Mouse (Mus musculus) stomach, embryonic 15.5 days (tissue): ENCODE measurements around the gene Arhgef10l. TPM values are rescaled to one million over a fixed set of nuclear protein-coding genes. Genes with fewer than 3 reads are reported as not detected.

Experiments used
- ATAC-seq: fragments of 200-750 bp; cut with Nextera tagmentation; 2 replicates; pipeline ENCODE4 v1.8.0; 2017; ENCODE audit warnings: low read depth, moderate number of reproducible peaks, moderate TSS enrichment; ENCODE audit not compliant: insufficient read depth, low FRiP score
- H3K27ac ChIP-seq: fragments of 300-500 bp; sonication (generic); 2 replicates; pipeline ENCODE4 v1.5.1; 2015; ENCODE audit warnings: mild to moderate bottlenecking, inconsistent platforms
- H3K27me3 ChIP-seq: fragments of 300-500 bp; sonication (generic); replicated peaks from 2 replicates; pipeline ENCODE4 v1.6.1; 2015; ENCODE audit warnings: inconsistent platforms
- H3K36me3 ChIP-seq: fragments of 300-500 bp; sonication (generic); 2 replicates; pipeline ENCODE4 v1.6.1; 2015; ENCODE audit warnings: inconsistent platforms
- H3K4me1 ChIP-seq: fragments of 300-500 bp; sonication (generic); 2 replicates; pipeline ENCODE4 v1.6.1; 2015; ENCODE audit warnings: inconsistent platforms
- H3K4me2 ChIP-seq: fragments of 300-500 bp; sonication (generic); 2 replicates; pipeline ENCODE4 v1.6.1; 2015; ENCODE audit warnings: mild to moderate bottlenecking, inconsistent platforms
- H3K4me3 ChIP-seq: fragments of 300-500 bp; sonication (generic); replicated peaks from 2 replicates; pipeline ENCODE4 v1.5.1; 2015; ENCODE audit warnings: inconsistent platforms
- H3K9ac ChIP-seq: fragments of 300-500 bp; sonication (generic); 2 replicates; pipeline ENCODE4 v1.6.1; 2015; ENCODE audit warnings: inconsistent platforms
- H3K9me3 ChIP-seq: fragments of 300-500 bp; sonication (generic); 2 replicates; pipeline ENCODE4 v1.6.1; 2016; ENCODE audit warnings: inconsistent platforms
- WGBS: fragments of 180-500 bp; shearing (Covaris S2); methylation state at CpG from one replicate; pipeline ENCODE4 v1.1.7; 2015; 5-methylcytosine and 5-hydroxymethylcytosine counted together
- polyA plus RNA-seq: library from polyadenylated mRNA; unstranded; fragments of >200 nt; fragmentation: Nextera tagmentation; extraction: Ambion mirVana; gene quantifications from 2 replicates; pipeline ENCODE4 v1.2.1, GENCODE M21; 2015

Arhgef10l gene
- polyA plus RNA-seq, 1 experiment from 2014 or later, result 15.2 TPM

DNA sequence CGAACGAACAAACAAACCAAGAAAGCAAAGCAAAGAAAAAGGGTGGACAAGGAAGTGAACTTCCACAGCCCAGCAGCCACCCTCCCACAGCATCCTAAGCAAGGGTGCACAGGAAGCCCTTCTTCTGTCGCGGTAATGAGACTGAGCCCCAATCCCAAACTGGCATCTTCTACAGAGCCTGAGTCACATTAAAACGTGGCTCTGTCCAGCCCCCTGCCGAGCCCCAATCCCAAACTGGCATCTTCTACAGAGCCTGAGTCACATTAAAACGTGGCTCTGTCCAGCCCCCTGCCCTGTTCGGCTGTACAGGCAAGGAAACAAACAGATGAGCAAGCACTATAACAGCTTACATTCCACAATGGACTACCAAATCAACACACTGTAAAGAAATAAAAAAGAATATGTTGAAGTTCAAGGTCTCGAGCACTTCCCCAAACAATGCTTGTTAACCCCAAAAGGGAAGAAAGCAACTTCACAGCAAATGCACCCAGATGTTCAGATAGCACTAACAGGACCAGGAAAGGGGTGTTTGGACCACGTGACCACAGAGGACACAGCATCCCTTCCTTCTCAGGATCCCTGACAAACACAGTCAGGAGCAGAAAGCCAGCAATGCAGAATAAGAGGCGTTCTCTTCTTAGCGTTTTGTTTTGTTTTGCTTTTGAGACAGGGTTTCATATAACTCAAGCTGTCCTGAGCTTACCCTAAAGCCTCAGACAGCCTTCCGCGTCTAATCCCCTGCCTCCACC lies 11.8 kb downstream of the Arhgef10l start:
- 37% methylated on average over 14 of the region's 14 CpGs for WGBS
- Histone ChIP-seq H3K4me3 (no peak overlapping the region), H3K4me1 (peaks cover 27% of the 10 kb centered on the region), H3K9ac (no peak overlapping the region), H3K36me3 (no peaks in the 10 kb centered on the region), H3K9me3 (no peaks in the 10 kb centered on the region), H3K4me2 (no peak overlapping the region), H3K27me3 (no peaks in the 10 kb centered on the region), H3K27ac (no peak overlapping the region)
- no peak for ATAC-seq

DNA sequence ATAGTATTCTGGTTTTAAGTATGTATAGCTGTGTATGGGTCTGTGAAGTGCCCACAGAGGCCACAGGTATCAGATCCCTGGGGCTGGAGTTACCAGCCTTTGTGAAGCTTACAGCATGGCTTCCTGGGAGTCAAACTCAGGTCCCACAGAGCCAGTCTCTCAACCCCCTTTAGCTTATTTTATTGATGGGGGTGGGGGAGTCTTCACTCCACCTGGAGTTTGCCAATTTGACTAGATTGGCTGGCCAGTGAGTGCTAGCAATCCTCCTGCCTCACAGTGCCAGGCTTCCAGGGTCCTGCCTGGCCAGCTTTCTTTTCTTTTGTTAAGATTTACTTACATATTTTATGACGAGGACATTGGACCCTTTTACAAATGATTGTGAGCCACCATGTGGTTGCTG lies 16.1 kb downstream of the Arhgef10l start:
- 32% methylated on average over 1 of the region's 1 CpGs for WGBS
- no peak for ATAC-seq
- no peak overlapping the region for H3K9ac ChIP-seq
- H3K9me3 ChIP-seq, result no peaks in the 10 kb centered on the region
- H3K4me3 ChIP-seq, result no peak overlapping the region
- no peak overlapping the region for H3K27ac ChIP-seq
- H3K36me3 ChIP-seq, result no peaks in the 10 kb centered on the region
- H3K4me1 ChIP-seq, result peaks cover 20% of the 10 kb centered on the region
- H3K27me3 ChIP-seq, result no peaks in the 10 kb centered on the region
- H3K4me2 ChIP-seq, result no peak overlapping the region

DNA sequence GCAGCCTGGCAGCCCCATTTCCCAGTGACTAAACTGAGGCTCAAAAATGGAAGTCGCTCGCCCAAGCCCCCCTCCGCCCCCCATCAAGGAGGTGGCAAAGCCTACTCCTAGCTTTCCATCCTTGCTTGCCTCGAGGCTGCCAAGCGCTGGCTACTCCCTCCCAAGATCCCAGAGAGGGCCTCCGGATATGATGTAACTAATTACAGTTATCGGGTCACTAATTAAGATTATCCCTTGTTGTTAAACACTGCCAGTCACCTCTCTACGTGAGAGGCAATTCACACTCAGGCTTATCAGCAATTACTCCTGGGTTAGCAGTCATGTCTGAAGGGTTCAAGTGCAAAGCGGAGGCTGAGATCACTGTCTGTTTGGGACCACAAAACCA lies 16.6 kb downstream of the Arhgef10l start:
- WGBS, result 22% methylated on average over 9 of the region's 9 CpGs
- H3K9me3 ChIP-seq, result no peaks in the 10 kb centered on the region
- peak overlapping the region; percentile 70 for H3K4me3 ChIP-seq
- peak overlapping the region; percentile 89; the same call in 1 of the 2 replicates for H3K9ac ChIP-seq
- H3K27ac ChIP-seq, result peak overlapping the region; percentile 84
- peak overlapping the region; percentile 68 for H3K4me2 ChIP-seq
- no peaks in the 10 kb centered on the region for H3K36me3 ChIP-seq
- no peaks in the 10 kb centered on the region for H3K27me3 ChIP-seq
- H3K4me1 ChIP-seq, result peaks cover 20% of the 10 kb centered on the region
- ATAC-seq, result no peak

DNA sequence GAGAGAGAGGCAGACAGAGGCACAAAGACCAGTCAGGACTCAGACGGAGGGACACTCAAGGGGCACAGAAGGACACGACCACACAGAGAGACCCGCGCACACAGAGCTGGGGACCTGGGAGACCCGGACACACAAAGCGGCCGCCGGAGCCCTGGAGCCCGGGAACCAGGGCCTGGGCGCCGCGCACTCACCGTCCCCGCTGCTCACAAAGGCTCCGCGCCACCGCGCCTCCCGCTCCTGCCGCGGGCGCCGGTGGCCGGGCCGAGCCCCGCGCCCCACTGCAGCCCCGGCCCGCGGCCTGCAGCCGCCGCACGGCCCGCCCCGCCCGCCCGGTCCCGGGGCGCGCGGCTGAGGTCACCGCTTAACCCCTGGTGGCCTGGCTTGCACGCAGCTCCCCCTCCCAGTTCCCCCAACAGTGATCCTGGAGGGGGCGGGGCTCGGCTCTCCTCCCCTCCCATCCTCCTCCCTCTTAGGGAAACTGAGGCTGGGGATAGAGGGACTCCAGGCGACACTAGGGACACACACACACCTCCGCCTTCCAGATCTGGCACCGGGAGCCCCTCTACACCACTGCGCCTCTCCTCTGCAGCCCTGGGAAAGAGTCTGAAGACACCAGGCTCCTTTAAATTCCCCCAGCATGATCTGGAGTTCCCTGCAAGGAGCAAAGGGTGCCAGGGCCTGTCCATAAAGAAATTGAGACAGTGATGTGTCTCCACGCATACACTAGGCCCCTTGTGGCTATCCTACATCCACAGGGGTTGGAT lies 17.2 kb downstream of the Arhgef10l start:
- Histone ChIP-seq H3K27ac (peak overlapping the region; percentile 84), H3K27me3 (no peaks in the 10 kb centered on the region), H3K9ac (peak overlapping the region; percentile 89), H3K4me2 (peak overlapping the region; percentile 68), H3K36me3 (no peaks in the 10 kb centered on the region), H3K4me1 (peaks cover 18% of the 10 kb centered on the region), H3K4me3 (peak overlapping the region; percentile 70), H3K9me3 (no peaks in the 10 kb centered on the region)
- peak; percentile 80 for ATAC-seq
- 3% methylated on average over 31 of the region's 50 CpGs for WGBS

DNA sequence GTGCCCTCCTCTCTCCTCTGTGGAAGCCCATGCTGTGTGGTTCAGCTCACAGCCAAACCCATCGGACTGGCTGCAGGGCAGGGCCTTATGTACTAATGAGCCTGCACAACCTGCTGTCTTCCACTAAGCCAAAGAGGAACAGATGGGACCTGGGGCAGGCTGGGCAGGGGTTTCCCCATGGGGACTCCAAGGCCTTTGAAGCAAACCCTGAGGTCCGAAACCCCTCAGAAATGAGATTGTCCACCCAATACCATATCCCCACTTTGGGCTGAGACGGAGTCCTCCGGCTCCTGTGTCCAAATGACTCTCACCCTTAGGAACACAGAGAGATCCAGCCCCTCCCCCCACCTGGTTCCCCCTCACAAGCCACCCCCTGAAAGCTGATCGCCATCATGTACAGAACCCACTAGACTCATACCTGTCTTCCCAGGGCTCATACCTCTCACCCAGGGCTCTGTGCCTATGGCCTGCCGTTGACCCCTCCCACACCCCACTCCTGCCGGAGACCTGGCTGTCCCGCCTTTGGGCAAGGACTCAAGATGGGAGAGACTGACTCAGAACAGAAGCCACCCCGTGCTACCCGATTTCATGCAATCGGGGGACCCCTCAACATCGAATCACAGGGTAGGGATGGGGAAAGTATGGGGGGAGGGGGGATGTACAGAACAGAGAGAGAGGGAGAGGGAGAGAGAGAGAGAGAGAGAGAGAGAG lies 17.9 kb downstream of the Arhgef10l start:
- Histone ChIP-seq H3K36me3 (no peaks in the 10 kb centered on the region), H3K4me2 (peak overlapping the region; percentile 68), H3K4me1 (peaks cover 18% of the 10 kb centered on the region), H3K9ac (peak overlapping the region; percentile 89; the same call in 1 of the 2 replicates), H3K27me3 (no peaks in the 10 kb centered on the region), H3K4me3 (peak overlapping the region; percentile 70), H3K9me3 (no peaks in the 10 kb centered on the region), H3K27ac (peak overlapping the region; percentile 84)
- peak; percentile 44 for ATAC-seq
- 10% methylated on average over 12 of the region's 12 CpGs for WGBS

DNA sequence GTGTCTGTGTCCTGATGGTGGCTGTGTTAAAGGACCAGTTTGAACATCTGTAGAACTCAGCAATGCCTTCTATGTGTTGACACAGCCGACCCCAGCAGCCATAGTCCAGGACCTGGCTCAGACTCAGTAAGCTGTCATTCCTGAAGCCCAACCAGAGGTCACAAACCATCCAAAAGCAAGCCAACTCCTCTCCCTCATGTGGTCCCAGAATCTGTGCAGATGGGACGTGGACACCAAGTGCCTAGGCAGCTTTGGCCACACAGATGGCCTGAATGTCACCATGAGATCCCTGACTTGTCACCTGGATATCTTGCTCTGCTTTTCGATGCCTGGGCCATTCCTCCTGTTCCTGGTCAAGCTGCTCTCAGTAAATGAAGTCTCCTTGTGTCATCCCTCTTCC lies 20.2 kb downstream of the Arhgef10l start:
- Histone ChIP-seq H3K9me3 (no peaks in the 10 kb centered on the region), H3K27me3 (no peaks in the 10 kb centered on the region), H3K4me3 (no peak overlapping the region), H3K27ac (no peak overlapping the region), H3K4me2 (no peak overlapping the region), H3K36me3 (no peaks in the 10 kb centered on the region), H3K4me1 (peaks cover 23% of the 10 kb centered on the region), H3K9ac (no peak overlapping the region)
- ATAC-seq, result no peak
- WGBS, result 83% methylated on average over 3 of the region's 3 CpGs

DNA sequence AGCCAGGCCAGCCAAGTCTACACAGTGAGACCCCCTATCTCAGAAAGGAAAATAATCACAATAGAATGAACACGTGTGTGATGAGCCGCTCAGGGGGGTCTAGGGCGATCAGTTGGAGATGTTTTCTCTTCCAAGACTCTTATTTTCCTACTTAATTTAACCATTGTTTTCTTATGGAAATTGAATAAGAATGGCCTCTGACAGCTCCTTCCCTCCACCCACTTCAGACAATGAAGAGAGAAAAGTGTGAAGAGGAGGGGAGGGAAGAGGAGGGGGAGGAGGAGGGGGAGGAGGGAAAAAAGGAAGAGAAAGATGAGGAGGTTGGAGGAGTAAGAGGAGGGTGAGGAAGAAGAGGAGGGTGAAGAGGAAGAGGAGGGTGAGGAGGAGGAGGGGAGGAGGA lies 21.1 kb downstream of the Arhgef10l start:
- Histone ChIP-seq H3K27ac (no peak overlapping the region), H3K4me2 (no peak overlapping the region), H3K4me1 (peaks cover 28% of the 10 kb centered on the region), H3K9me3 (no peaks in the 10 kb centered on the region), H3K9ac (no peak overlapping the region), H3K36me3 (no peaks in the 10 kb centered on the region), H3K4me3 (no peak overlapping the region), H3K27me3 (no peaks in the 10 kb centered on the region)
- no peak for ATAC-seq
- WGBS, result 50% methylated on average over 3 of the region's 3 CpGs

DNA sequence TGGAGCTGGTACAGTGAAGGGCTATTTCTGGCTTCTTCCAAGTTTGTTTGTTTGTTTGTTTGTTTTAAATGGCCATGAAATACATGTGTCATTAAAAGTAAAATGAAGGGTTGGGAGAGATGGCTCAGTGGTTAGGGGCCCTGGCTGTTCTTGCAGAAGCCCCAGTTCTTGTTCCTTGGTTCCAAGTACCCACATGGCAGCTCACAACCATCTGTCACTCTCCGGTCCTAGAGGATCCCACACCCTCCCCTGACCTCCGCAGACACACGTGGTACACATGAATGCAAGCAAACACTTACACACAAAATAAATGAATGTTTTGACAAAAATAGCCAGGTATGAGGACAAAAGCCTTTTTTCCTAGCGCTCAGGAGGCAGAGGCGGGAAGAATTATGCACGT lies 21.5 kb downstream of the Arhgef10l start:
- WGBS, result 72% methylated on average over 6 of the region's 6 CpGs
- Histone ChIP-seq H3K36me3 (no peaks in the 10 kb centered on the region), H3K4me2 (no peak overlapping the region), H3K4me1 (peaks cover 25% of the 10 kb centered on the region), H3K9me3 (no peaks in the 10 kb centered on the region), H3K4me3 (no peak overlapping the region), H3K27me3 (no peaks in the 10 kb centered on the region), H3K9ac (no peak overlapping the region), H3K27ac (no peak overlapping the region)
- ATAC-seq, result no peak

DNA sequence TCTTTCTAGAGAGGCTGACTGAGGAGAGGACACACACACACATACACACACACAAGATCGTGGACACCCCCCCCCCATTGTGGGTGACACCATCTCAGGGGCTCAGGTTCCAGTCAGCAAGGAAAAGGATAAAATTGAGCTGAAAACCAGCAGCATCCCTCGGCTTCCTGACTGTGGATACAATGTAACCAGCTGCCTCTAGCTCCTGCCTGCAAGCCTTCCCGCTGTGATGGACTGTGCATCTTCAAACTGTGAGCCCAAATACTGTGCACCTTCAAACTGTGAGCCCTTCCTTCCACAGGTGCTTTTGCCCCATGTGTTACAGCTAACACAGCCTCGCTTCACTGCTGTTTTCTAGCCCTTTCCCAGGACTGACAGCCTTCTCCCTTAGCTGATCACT lies 23.4 kb downstream of the Arhgef10l start:
- H3K4me1 ChIP-seq, result peaks cover 14% of the 10 kb centered on the region
- no peak for ATAC-seq

DNA sequence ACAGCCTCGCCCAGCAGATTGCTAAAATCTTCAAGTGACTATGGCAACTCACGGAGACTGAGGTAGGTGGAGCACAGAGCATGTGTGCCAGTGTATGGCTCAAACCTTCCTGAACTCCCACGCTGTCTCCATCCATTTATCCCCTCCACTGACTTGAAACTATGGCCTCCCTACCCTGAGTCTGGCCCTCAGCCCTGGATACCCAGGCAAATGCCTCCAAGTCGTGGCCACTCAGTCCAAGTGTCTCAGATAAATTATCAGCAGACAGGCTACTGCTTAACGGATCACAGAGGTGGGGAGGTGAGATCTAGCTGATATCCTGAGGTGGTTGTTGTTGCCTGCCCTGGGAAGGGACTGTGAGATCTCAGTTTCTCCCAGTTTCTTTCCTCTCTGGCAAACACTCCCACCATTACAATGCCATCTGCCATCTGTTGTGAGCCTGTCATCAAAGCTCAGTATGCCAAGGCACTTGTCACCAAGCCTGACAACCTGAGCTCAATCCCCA lies 24.3 kb downstream of the Arhgef10l start:
- Histone ChIP-seq H3K9ac (no peak overlapping the region), H3K36me3 (no peaks in the 10 kb centered on the region), H3K27ac (no peak overlapping the region), H3K27me3 (no peaks in the 10 kb centered on the region), H3K4me1 (peaks cover 17% of the 10 kb centered on the region), H3K4me3 (no peak overlapping the region), H3K9me3 (no peaks in the 10 kb centered on the region), H3K4me2 (no peak overlapping the region)
- 48% methylated on average over 5 of the region's 5 CpGs for WGBS
- ATAC-seq, result no peak

More for the DNA sequence above, 23.4 kb downstream of the Arhgef10l start:
- H3K4me2 ChIP-seq, result no peak overlapping the region
- no peak overlapping the region for H3K4me3 ChIP-seq
- H3K27ac ChIP-seq, result no peak overlapping the region
- H3K27me3 ChIP-seq, result no peaks in the 10 kb centered on the region
- no peaks in the 10 kb centered on the region for H3K36me3 ChIP-seq
- 87% methylated on average over 4 of the region's 4 CpGs for WGBS
- no peaks in the 10 kb centered on the region for H3K9me3 ChIP-seq
- H3K9ac ChIP-seq, result no peak overlapping the region

DNA sequence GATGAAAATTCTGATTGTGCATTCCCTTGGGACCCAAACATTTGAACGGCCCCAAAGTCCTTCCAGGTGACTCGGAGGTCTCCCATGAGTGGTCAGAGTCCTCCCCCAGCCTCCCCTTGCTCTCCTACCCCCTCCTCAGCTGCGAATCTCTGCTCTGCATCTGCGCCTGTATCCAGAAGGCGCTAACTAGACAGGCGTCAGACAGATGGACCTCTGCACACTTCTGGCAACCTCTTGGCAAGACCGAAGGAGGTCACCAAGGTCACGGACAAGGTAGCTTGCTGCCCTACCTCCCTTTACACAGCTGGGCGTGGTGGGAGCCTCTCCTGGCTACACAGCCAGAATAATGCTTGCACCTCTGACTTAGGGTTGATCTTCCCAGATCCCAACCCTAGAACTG lies 25.1 kb downstream of the Arhgef10l start:
- no peaks in the 10 kb centered on the region for H3K27me3 ChIP-seq
- no peak overlapping the region for H3K4me3 ChIP-seq
- peaks cover 16% of the 10 kb centered on the region for H3K4me1 ChIP-seq
- H3K9ac ChIP-seq, result no peak overlapping the region
- no peaks in the 10 kb centered on the region for H3K36me3 ChIP-seq
- ATAC-seq, result no peak
- H3K9me3 ChIP-seq, result no peaks in the 10 kb centered on the region
- H3K4me2 ChIP-seq, result no peak overlapping the region
- H3K27ac ChIP-seq, result no peak overlapping the region
- 70% methylated on average over 9 of the region's 9 CpGs for WGBS

DNA sequence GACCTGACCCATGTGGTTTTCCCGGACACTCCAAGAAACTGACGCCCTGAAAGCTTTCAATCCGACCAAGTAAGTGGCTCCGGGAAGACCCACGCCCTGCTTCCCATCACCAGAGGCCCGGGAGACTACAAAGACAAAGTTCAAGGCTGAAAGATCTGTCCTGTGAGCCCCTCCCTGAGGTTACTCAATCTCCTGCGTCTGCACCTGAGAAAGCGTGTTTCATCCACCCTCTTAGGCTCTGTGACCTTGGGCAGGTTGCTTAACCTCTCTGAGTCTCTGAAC lies 25.6 kb downstream of the Arhgef10l start:
- no peak overlapping the region for H3K9ac ChIP-seq
- no peak for ATAC-seq
- no peak overlapping the region for H3K4me2 ChIP-seq
- H3K4me1 ChIP-seq, result peaks cover 16% of the 10 kb centered on the region
- H3K27ac ChIP-seq, result no peak overlapping the region
- no peaks in the 10 kb centered on the region for H3K36me3 ChIP-seq
- no peaks in the 10 kb centered on the region for H3K9me3 ChIP-seq
- H3K4me3 ChIP-seq, result no peak overlapping the region
- 76% methylated on average over 8 of the region's 8 CpGs for WGBS
- no peaks in the 10 kb centered on the region for H3K27me3 ChIP-seq
